Mouse (Mus musculus): ENCODE results near the gene Slc4a3. TPM values are rescaled to one million over a fixed set of nuclear protein-coding genes. Genes with fewer than 3 reads are reported as not detected.

Gene Slc4a3
- total RNA-seq, 2 experiments from 2014 or later: 120 to 141 TPM

GRCm38 (mm10) chr1:75593956-75594355, 47.9 kb downstream of the Slc4a3 start:
- DNase-seq (ENCODE audit: low spot score in 2 of 2): no peak

GRCm38 (mm10) chr1:75594836-75595235, 48.8 kb downstream of the Slc4a3 start:
- DNase-seq (ENCODE audit: low spot score in 2 of 2): no peak

GRCm38 (mm10) chr1:75595930-75596329, 49.9 kb downstream of the Slc4a3 start:
- no peak for DNase-seq (ENCODE audit: low spot score in 2 of 2)

GRCm38 (mm10) chr1:75596906-75597305, 50.8 kb downstream of the Slc4a3 start:
- no peak for DNase-seq (ENCODE audit: low spot score in 2 of 2)

GRCm38 (mm10) chr1:75597622-75598021, 51.6 kb downstream of the Slc4a3 start:
- peak in 1 of 2 experiments; percentile 79 for DNase-seq (ENCODE audit: low spot score in 2 of 2)

- no peak for DNase-seq (ENCODE audit: low spot score in 2 of 2)
These were observed 55.7 kb downstream of the Slc4a3 start for GRCm38 (mm10) chr1:75601738-75602137.

- DNase-seq (ENCODE audit: low spot score in 2 of 2): no peak
These were observed 57.5 kb downstream of the Slc4a3 start for GRCm38 (mm10) chr1:75603584-75603983.

- DNase-seq (ENCODE audit: low spot score in 2 of 2): no peak
These were observed 62.2 kb downstream of the Slc4a3 start for GRCm38 (mm10) chr1:75608225-75608624.

- DNase-seq (ENCODE audit: low spot score in 2 of 2): no peak
These were observed 62.7 kb downstream of the Slc4a3 start for GRCm38 (mm10) chr1:75608625-75609263.

- no peak for DNase-seq (ENCODE audit: low spot score in 2 of 2)
These were observed 63.2 kb downstream of the Slc4a3 start for GRCm38 (mm10) chr1:75609264-75609662.

GRCm38 (mm10) chr1:75610553-75610952, 64.5 kb downstream of the Slc4a3 start:
- DNase-seq (ENCODE audit: low spot score in 2 of 2): no peak

Other genes with a start within 250 kb of the Slc4a3 start
- gene Dnpep, start 228.3 kb upstream of the Slc4a3 start, total RNA-seq (2021): 10 to 100 TPM; 50.4 to 55.2 TPM
- gene Des, start 185.9 kb upstream of the Slc4a3 start, total RNA-seq (2021): 1 to 10 TPM; 1.6 to 1.8 TPM
- gene Speg, start 171.0 kb upstream of the Slc4a3 start, total RNA-seq (2021): 100 to 1,000 TPM; 184 TPM
- 10 to 100 TPM; 56.0 to 62.2 TPM for gene Gmppa, start 110.3 kb upstream of the Slc4a3 start, total RNA-seq (2021)
- gene Asic4, start 95.8 kb upstream of the Slc4a3 start, total RNA-seq (2021): 10 to 100 TPM; 14.3 to 14.7 TPM
- 10 to 100 TPM; 71.2 to 78.5 TPM for gene Chpf, start 67.0 kb upstream of the Slc4a3 start, total RNA-seq (2021)
- gene Tmem198, start 66.7 kb upstream of the Slc4a3 start, total RNA-seq (2021): 10 to 100 TPM; 53.3 to 62.5 TPM
- 10 to 100 TPM; 25.2 to 27.0 TPM for gene Obsl1, start 39.8 kb upstream of the Slc4a3 start, total RNA-seq (2021)
- gene Inha, start 39.2 kb upstream of the Slc4a3 start, total RNA-seq (2021): 10 to 100 TPM; 20.3 to 22.6 TPM
- 10 to 100 TPM; 23.6 to 30.8 TPM for gene Stk11ip, start 24.7 kb upstream of the Slc4a3 start, total RNA-seq (2021)